In genomic region chr4:108461262-108461903, GRCm38 (mm10) we compare ENCODE assay signal across 8 mouse cellular contexts. TPM values are rescaled to one million over a fixed set of nuclear protein-coding genes. Genes with fewer than 3 reads are reported as not detected.
DNase-seq lines count a peak whose midpoint lies in the region; ATAC-seq and TF ChIP-seq lines count a peak whose summit lies in the region.

No protein-coding gene starts in this region.

- H3K4me3 ChIP-seq in gastrocnemius, adult 2 months: peak overlapping the region; percentile 92
- peak overlapping the region; percentile 99 for H3K4me3 ChIP-seq in forebrain, embryonic 16.5 days (replicated peaks; ENCODE audit: low read length)
- peak overlapping the region; percentile 99 for H3K4me3 ChIP-seq in liver, embryonic 15.5 days (replicated peaks)

- ATAC-seq in forebrain, embryonic 16.5 days: no peak
- no peak for ATAC-seq in liver, embryonic 15.5 days (ENCODE audit: insufficient read depth)

- peaks cover 13% of the 10 kb centered on the region for H3K4me1 ChIP-seq in forebrain, embryonic 16.5 days (replicated peaks; ENCODE audit: control insufficient read depth, insufficient read depth, low read length)
- H3K4me1 ChIP-seq in liver, embryonic 15.5 days (replicated peaks): peaks cover 28% of the 10 kb centered on the region

- DNase-seq in gastrocnemius, adult 2 months: no peak
- no peak for DNase-seq in gastrocnemius, adult 18-20 months (ENCODE audit: low spot score)
- peak; percentile 75 for DNase-seq in A20 (ENCODE audit: low read depth, low spot score)
- DNase-seq in layer of hippocampus, postnatal 25 days (ENCODE audit: extremely low spot score in 1 of 2, low spot score in 1 of 2): no peak
- DNase-seq in right cerebral cortex, adult 18-20 months: no peak
- DNase-seq in cerebellum, adult 18-20 months: no peak

- H3K27me3 ChIP-seq in forebrain, embryonic 16.5 days (replicated peaks; ENCODE audit: control insufficient read depth, insufficient read depth, low read length): no peaks in the 10 kb centered on the region
- H3K27me3 ChIP-seq in liver, embryonic 15.5 days: no peaks in the 10 kb centered on the region

- no peak overlapping the region for H3K9ac ChIP-seq in forebrain, embryonic 16.5 days (replicated peaks; ENCODE audit: low read depth, low read length)
- H3K9ac ChIP-seq in liver, embryonic 15.5 days: peak overlapping the region; percentile 4; the same call in 1 of the 2 replicates

- no peaks in the 10 kb centered on the region for H3K36me3 ChIP-seq in forebrain, embryonic 16.5 days (ENCODE audit: control insufficient read depth, insufficient read depth)
- H3K36me3 ChIP-seq in liver, embryonic 15.5 days (replicated peaks): 0 out of 2 replicates have a peak, but pooled peaks cover 2% of the 10 kb centered on the region

- peak overlapping the region; percentile 92 for H3K27ac ChIP-seq in gastrocnemius, adult 2 months
- no peak overlapping the region for H3K27ac ChIP-seq in forebrain, embryonic 16.5 days (ENCODE audit: low read length)
- H3K27ac ChIP-seq in liver, embryonic 15.5 days (replicated peaks): peak overlapping the region; percentile 38

- 64% methylated on average over 5 of the region's 5 CpGs for WGBS in forebrain, embryonic 16.5 days
- WGBS in liver, embryonic 15.5 days (ENCODE audit: insufficient replicate concordance): 50% methylated on average over 5 of the region's 5 CpGs

- TF ChIP-seq CTCF in gastrocnemius, adult 2 months (IDR thresholded peaks at IDR 0.05): no peak

- intact Hi-C loops in gastrocnemius, adult 2 months (cut with DNase I): loop anchor here (5.0 kb wide), 1 partner anchor 114 kb away; no protein-coding TSS in a partner anchor

- peak overlapping the region; percentile 60 for H3K4me2 ChIP-seq in forebrain, embryonic 16.5 days (ENCODE audit: low read length)
- peak overlapping the region; percentile 96 for H3K4me2 ChIP-seq in liver, embryonic 15.5 days

- H3K9me3 ChIP-seq in forebrain, embryonic 16.5 days (ENCODE audit: control insufficient read depth, low read length): no peaks in the 10 kb centered on the region
- H3K9me3 ChIP-seq in liver, embryonic 15.5 days (replicated peaks): no peaks in the 10 kb centered on the region

RNA-seq across cellular contexts. Expression of gene Tut4, which starts 2.2 kb away (rescaled TPM):
- 10 to 100 TPM; 19.0 to 20.0 TPM for total RNA-seq in gastrocnemius, adult 2 months (2021)
- 10 to 100 TPM; 16.8 to 22.6 TPM for total RNA-seq in gastrocnemius, adult 18-20 months (2021)
- 66.1 and 66.8 TPM in 2 replicates for polyA plus RNA-seq in forebrain, embryonic 16.5 days (2015; fragmentation: Nextera tagmentation; extraction: Ambion mirVana)
- polyA plus RNA-seq in liver, embryonic 15.5 days (2015; fragmentation: Nextera tagmentation; extraction: Ambion mirVana): 16.4 and 17.6 TPM in 2 replicates
- 10 to 100 TPM; 28.0 to 42.2 TPM for total RNA-seq in layer of hippocampus, postnatal 25 days (2021)

RNA-seq across cellular contexts. Expression of gene Gpx7, which starts 54.6 kb away (rescaled TPM):
- total RNA-seq in gastrocnemius, adult 2 months (2021): 1 to 10 TPM; 6.3 TPM
- total RNA-seq in gastrocnemius, adult 18-20 months (2021): 1 to 10 TPM; 4.3 to 6.9 TPM
- 26.3 and 28.3 TPM in 2 replicates for polyA plus RNA-seq in forebrain, embryonic 16.5 days (2015; fragmentation: Nextera tagmentation; extraction: Ambion mirVana)
- polyA plus RNA-seq in liver, embryonic 15.5 days (2015; fragmentation: Nextera tagmentation; extraction: Ambion mirVana): 9.7 and 10.1 TPM in 2 replicates
- 1 to 10 TPM; 4.7 to 7.0 TPM for total RNA-seq in layer of hippocampus, postnatal 25 days (2021)
